Mouse (Mus musculus): ENCODE results near the gene Fam219a. TPM values are rescaled to one million over a fixed set of nuclear protein-coding genes. Genes with fewer than 3 reads are reported as not detected.

Fam219a gene
- total RNA-seq, 2 experiments from 2014 or later, result 20.1 to 24.4 TPM

DNA sequence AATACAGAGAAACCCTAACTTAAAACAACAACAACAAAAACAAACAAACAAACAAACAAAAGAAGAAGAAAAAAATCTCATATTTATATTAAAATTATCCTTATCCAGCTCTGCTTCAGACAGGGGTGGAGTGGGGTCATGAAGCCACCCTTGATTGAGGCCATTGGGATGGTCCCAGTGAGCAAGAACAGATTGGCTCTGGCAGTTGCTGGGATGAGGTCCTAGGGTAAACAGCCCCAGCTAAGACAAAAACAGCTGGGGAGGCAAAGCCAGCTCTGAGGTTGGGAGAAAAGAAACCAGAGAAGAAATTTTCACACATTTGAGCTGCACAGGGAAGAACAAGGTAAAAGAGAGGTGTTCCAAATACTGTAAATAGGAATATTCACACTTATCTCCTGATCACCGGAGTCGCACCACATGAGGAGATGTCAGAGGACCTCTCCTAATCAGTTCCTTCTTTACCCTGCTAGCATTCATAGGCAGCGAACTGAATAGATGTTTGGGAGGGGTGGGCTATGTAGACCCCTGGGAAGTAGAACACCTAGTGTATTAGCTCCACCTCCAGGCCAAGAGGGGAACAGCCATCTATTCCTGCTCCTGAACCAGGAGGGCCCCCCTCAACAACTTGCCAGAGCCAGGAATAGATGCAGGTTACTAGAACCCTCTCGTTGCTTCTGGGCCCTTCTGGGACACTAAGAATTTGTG lies 90.4 kb downstream of the Fam219a start:
- no peak for DNase-seq (ENCODE audit: low spot score in 2 of 2)

GRCm38 (mm10) chr4:41477648-41478160 lies 91.6 kb downstream of the Fam219a start:
- no peak for DNase-seq (ENCODE audit: low spot score in 2 of 2)

DNA sequence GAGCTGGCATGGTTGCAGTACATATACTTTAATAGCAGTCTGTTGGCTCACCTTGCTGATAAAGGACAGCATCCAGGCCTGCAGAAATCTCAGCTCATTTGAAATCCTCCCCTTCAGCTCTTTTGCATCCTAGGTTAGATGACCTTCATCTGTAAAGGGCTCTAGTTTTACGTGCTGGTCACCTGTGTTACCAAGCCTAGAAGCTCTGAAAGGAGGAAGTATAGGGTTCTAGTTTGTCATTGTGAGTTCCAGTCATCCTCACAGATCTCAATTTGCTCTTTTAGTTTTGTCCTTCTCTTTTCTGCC lies 98.0 kb downstream of the Fam219a start:
- DNase-seq (ENCODE audit: low spot score in 2 of 2), result no peak

GRCm38 (mm10) chr4:41470684-41471383 lies 98.5 kb downstream of the Fam219a start:
- DNase-seq (ENCODE audit: low spot score in 2 of 2), result no peak

DNA sequence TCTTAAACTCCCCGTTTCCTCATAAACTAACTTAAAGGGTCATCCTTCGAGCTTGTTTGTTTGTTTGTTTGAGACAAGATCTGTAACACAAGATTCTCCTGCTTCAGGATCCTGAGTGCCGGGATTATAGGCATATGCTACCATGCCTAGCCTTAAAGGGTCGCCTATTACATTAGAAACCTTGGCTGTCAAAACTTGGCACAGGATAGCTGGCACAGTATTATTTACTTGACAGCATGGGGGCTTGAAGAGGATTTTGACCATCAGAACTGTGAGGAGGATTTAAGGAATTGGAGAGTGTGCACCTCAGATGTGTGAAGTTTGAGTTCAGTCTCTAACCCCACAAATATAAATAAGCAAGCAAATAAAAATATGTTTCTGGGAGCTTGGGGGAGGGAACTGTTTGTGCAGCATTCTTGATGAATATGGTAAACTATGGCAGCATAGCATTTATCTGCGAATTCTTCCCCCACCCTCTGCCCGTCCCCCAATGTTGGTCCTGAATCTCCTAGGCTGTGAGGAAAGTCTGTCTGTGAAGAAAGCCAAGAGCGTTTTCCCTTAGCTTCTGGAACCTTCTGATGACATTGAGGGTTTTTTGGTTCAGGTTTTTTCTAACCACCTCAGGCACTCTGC lies 99.2 kb downstream of the Fam219a start:
- no peak for DNase-seq (ENCODE audit: low spot score in 2 of 2)

GRCm38 (mm10) chr4:41469199-41469598 lies 100.1 kb downstream of the Fam219a start:
- no peak for DNase-seq (ENCODE audit: low spot score in 2 of 2)

- peak; percentile 37 to 57 for DNase-seq (ENCODE audit: low spot score in 2 of 2)
These were observed 100.8 kb downstream of the Fam219a start for GRCm38 (mm10) chr4:41468396-41469080.

Other genes with a start within 250 kb of the Fam219a start
- 10 to 100 TPM; 41.2 to 46.0 TPM for gene Ubap1, start 220.5 kb downstream of the Fam219a start, total RNA-seq (2021)
- gene Kif24, start 104.7 kb downstream of the Fam219a start, total RNA-seq (2021), result 1 to 10 TPM; 5.3 to 5.4 TPM
- 10 to 100 TPM; 29.3 to 30.2 TPM for gene Nudt2, start 104.4 kb downstream of the Fam219a start, total RNA-seq (2021)
- gene AI464131, start 66.5 kb downstream of the Fam219a start, total RNA-seq (2021), result 10 to 100 TPM; 78.4 to 90.4 TPM
- under 1 TPM; 0.42 to 0.54 TPM for gene 1110017D15Rik, start 52.2 kb downstream of the Fam219a start, total RNA-seq (2021)
- gene Dnaic1, start 237 bp upstream of the Fam219a start, total RNA-seq (2021), result 1 to 10 TPM; 4.9 to 5.8 TPM
- gene Enho, start 70.8 kb upstream of the Fam219a start, total RNA-seq (2021), result 10 to 100 TPM; 29.0 to 37.6 TPM
- 10 to 100 TPM; 40.8 to 41.9 TPM for gene Cntfr, start 127.6 kb upstream of the Fam219a start, total RNA-seq (2021)
- gene Il11ra1, start 130.5 kb upstream of the Fam219a start, total RNA-seq (2021), result 100 to 1,000 TPM in 1 of 2 experiments, 10 to 100 TPM in 1; 85.8 to 111 TPM
- 10 to 100 TPM; 36.8 to 40.5 TPM for gene Rpp25l, start 144.0 kb upstream of the Fam219a start, total RNA-seq (2021)
- gene Dctn3, start 153.6 kb upstream of the Fam219a start, total RNA-seq (2021), result 10 to 100 TPM; 49.8 to 52.9 TPM
- gene Arid3c, start 161.6 kb upstream of the Fam219a start, total RNA-seq (2021), result not detected
- 10 to 100 TPM; 24.0 to 24.1 TPM for gene Galt, start 185.7 kb upstream of the Fam219a start, total RNA-seq (2021)
- 10 to 100 TPM; 25.7 to 27.4 TPM for gene Sigmar1, start 186.6 kb upstream of the Fam219a start, total RNA-seq (2021)
- 10 to 100 TPM; 26.2 to 27.4 TPM for gene Ccl27a, start 204.7 kb upstream of the Fam219a start, total RNA-seq (2021)